Comparison of ENCODE assay signal across 7 mouse cellular contexts in the genomic region with DNA sequence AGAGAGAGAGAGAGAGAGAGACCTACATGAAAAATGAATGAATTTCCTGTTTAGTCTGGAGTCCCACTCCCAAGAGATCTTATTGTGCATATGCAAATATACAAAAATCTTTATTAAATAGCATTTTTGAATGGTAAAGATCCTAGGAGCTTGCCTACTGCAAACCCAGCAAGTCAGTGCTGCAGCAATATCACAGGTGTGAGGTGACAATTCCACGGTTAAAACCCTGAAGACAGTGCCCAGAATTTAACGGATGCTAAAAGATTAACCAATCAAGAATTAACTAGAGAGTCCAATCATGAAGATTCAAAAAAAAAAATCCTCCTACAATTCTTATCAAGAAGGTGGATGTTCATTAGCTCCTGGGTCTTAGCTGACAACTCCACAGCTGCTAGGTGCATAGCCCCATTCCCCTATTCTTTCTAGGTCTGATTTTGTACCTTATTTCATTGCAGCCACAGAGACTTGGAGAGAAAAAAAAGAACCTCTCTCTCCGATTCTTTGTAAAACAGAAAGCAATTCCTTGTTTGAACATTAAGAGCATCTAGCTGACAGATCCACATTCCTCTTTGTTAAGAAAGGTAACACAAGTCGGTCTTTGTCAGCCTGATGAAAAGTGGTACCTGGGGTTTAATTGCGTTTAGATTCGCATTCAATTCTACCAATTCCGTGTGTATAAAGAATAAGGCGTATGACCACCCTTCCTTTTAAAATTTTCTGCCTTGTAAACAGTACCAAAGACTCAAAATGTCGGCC. TPM values are rescaled to one million over a fixed set of nuclear protein-coding genes. Genes with fewer than 3 reads are reported as not detected.
A peak's percentile ranks its signal among the peaks of the same experiment; 100 is the strongest.
DNase-seq lines count a peak whose midpoint lies in the region; ATAC-seq and TF ChIP-seq lines count a peak whose summit lies in the region.

No protein-coding gene starts in this region.

- H3K27ac ChIP-seq in lung, postnatal 0 days (ENCODE audit: low read length): peak overlapping the region; percentile 92
- H3K27ac ChIP-seq in forebrain, embryonic 15.5 days (replicated peaks): peak overlapping the region; percentile 96
- no peak overlapping the region for H3K27ac ChIP-seq in liver, embryonic 11.5 days (ENCODE audit: low read depth, low read length)
- peak overlapping the region; percentile 80; the same call in 1 of the 2 replicates for H3K27ac ChIP-seq in stomach, postnatal 0 days (replicated peaks)

- H3K4me3 ChIP-seq in lung, postnatal 0 days (ENCODE audit: low read depth, low read length): peak overlapping the region; percentile 69
- H3K4me3 ChIP-seq in forebrain, embryonic 15.5 days: peak overlapping the region; percentile 86
- H3K4me3 ChIP-seq in liver, embryonic 11.5 days (ENCODE audit: low read depth, low read length): peak overlapping the region; percentile 48
- peak overlapping the region; percentile 66 for H3K4me3 ChIP-seq in stomach, postnatal 0 days (ENCODE audit: low read depth, low read length)

- ATAC-seq in lung, postnatal 0 days: no peak
- ATAC-seq in forebrain, embryonic 15.5 days (replicated peaks): no peak
- no peak for ATAC-seq in liver, embryonic 11.5 days (replicated peaks; ENCODE audit: low FRiP score)
- no peak for ATAC-seq in stomach, postnatal 0 days (ENCODE audit: low FRiP score, low TSS enrichment)

- WGBS in lung, postnatal 0 days: 23% methylated on average over 9 of the region's 9 CpGs
- WGBS in forebrain, embryonic 15.5 days: 18% methylated on average over 9 of the region's 9 CpGs
- WGBS in liver, embryonic 11.5 days: 52% methylated on average over 9 of the region's 9 CpGs
- 27% methylated on average over 9 of the region's 9 CpGs for WGBS in stomach, postnatal 0 days

- no peaks in the 10 kb centered on the region for H3K27me3 ChIP-seq in lung, postnatal 0 days (replicated peaks; ENCODE audit: insufficient read depth, low read length)
- H3K27me3 ChIP-seq in forebrain, embryonic 15.5 days: no peaks in the 10 kb centered on the region
- H3K27me3 ChIP-seq in liver, embryonic 11.5 days (replicated peaks; ENCODE audit: control insufficient read depth, insufficient read depth, low read length): peaks cover 4% of the 10 kb centered on the region
- H3K27me3 ChIP-seq in stomach, postnatal 0 days (ENCODE audit: control insufficient read depth, insufficient read depth, low read length): no peaks in the 10 kb centered on the region

- peak overlapping the region; percentile 79 for H3K9ac ChIP-seq in lung, postnatal 0 days (replicated peaks; ENCODE audit: low read depth)
- H3K9ac ChIP-seq in forebrain, embryonic 15.5 days (replicated peaks): peak overlapping the region; percentile 80
- H3K9ac ChIP-seq in liver, embryonic 11.5 days (ENCODE audit: low read depth, low read length): no peak overlapping the region
- peak overlapping the region; percentile 65 for H3K9ac ChIP-seq in stomach, postnatal 0 days (ENCODE audit: low read length)

- TF ChIP-seq CTCF in lung, postnatal 0 days (IDR thresholded peaks at IDR 0.05): no peak
- TF ChIP-seq CTCF in stomach, postnatal 0 days (IDR thresholded peaks at IDR 0.05; ENCODE audit: low read depth): no peak

- H3K4me1 ChIP-seq in lung, postnatal 0 days (ENCODE audit: insufficient read depth, low read depth, low read length): no peaks in the 10 kb centered on the region; the same call in 1 of the 2 replicates
- H3K4me1 ChIP-seq in forebrain, embryonic 15.5 days: peaks cover 8% of the 10 kb centered on the region; the same call in 1 of the 2 replicates
- no peaks in the 10 kb centered on the region for H3K4me1 ChIP-seq in liver, embryonic 11.5 days (replicated peaks; ENCODE audit: control insufficient read depth, insufficient read depth, low read length)
- H3K4me1 ChIP-seq in stomach, postnatal 0 days (replicated peaks; ENCODE audit: control insufficient read depth, insufficient read depth): no peaks in the 10 kb centered on the region

- no peaks in the 10 kb centered on the region for H3K36me3 ChIP-seq in lung, postnatal 0 days (ENCODE audit: insufficient read depth, low read length)
- H3K36me3 ChIP-seq in forebrain, embryonic 15.5 days: no peaks in the 10 kb centered on the region
- no peaks in the 10 kb centered on the region for H3K36me3 ChIP-seq in liver, embryonic 11.5 days (ENCODE audit: control insufficient read depth, insufficient read depth, low read length)
- H3K36me3 ChIP-seq in stomach, postnatal 0 days (ENCODE audit: control insufficient read depth, insufficient read depth, low read length): no peaks in the 10 kb centered on the region

- peak overlapping the region; percentile 79 for H3K4me2 ChIP-seq in lung, postnatal 0 days (replicated peaks; ENCODE audit: low read depth, low read length)
- H3K4me2 ChIP-seq in forebrain, embryonic 15.5 days (replicated peaks): peak overlapping the region; percentile 53
- H3K4me2 ChIP-seq in liver, embryonic 11.5 days: peak overlapping the region; percentile 76
- peak overlapping the region; percentile 66 for H3K4me2 ChIP-seq in stomach, postnatal 0 days (replicated peaks; ENCODE audit: low read depth)

- TF ChIP-seq EP300 in lung, postnatal 0 days (IDR thresholded peaks at IDR 0.05): no peak
- TF ChIP-seq EP300 in stomach, postnatal 0 days (optimal IDR thresholded peaks at IDR 0.05): no peak

- DNase-seq in lung, postnatal 0 days (ENCODE audit: low spot score): no peak
- no peak for DNase-seq in lung, postnatal 10 days
- no peak for DNase-seq in liver, embryonic 11.5 days (ENCODE audit: low spot score)
- no peak for DNase-seq in stomach, postnatal 0 days (ENCODE audit: low spot score)
- no peak for DNase-seq in left cerebral cortex, postnatal 10 days (ENCODE audit: extremely low spot score in 1 of 2, low spot score in 2 of 2)
- no peak for DNase-seq in frontal cortex, postnatal 36 days (ENCODE audit: low spot score in 2 of 2)

- no peaks in the 10 kb centered on the region for H3K9me3 ChIP-seq in lung, postnatal 0 days (ENCODE audit: low read length)
- H3K9me3 ChIP-seq in forebrain, embryonic 15.5 days: no peaks in the 10 kb centered on the region
- H3K9me3 ChIP-seq in liver, embryonic 11.5 days (ENCODE audit: control insufficient read depth, low read length): no peaks in the 10 kb centered on the region
- no peaks in the 10 kb centered on the region for H3K9me3 ChIP-seq in stomach, postnatal 0 days (ENCODE audit: control insufficient read depth, low read length)

- intact Hi-C loops in left cerebral cortex, postnatal 10 days (cut with DNase I): loop anchor here (5.0 kb wide), 1 partner anchor 189 kb away; no protein-coding TSS in a partner anchor

RNA-seq across cellular contexts. Expression of gene Cd200, which starts 1.0 kb away (rescaled TPM):
- 338 and 424 TPM in 2 replicates for polyA plus RNA-seq in lung, postnatal 0 days (2015; fragmentation: Nextera tagmentation; extraction: Ambion mirVana)
- polyA plus RNA-seq in forebrain, embryonic 15.5 days (2015; fragmentation: Nextera tagmentation; extraction: Ambion mirVana): 198 and 214 TPM in 2 replicates
- polyA plus RNA-seq in liver, embryonic 11.5 days (2014; fragmentation: Nextera tagmentation; extraction: Ambion mirVana): 2.5 and 3.0 TPM in 2 replicates
- 84.1 and 87.8 TPM in 2 replicates for polyA plus RNA-seq in stomach, postnatal 0 days (2015; fragmentation: Nextera tagmentation; extraction: Ambion mirVana)
- 100 to 1,000 TPM; 250 TPM for total RNA-seq in left cerebral cortex, postnatal 10 days (2021)

Comparison
In these comparisons a context has a peak if more than half of its experiments do, and no peak if none do; other contexts are left out.
1. RNA of gene Cd200, which starts 1.0 kb away (polyA plus RNA-seq): 338 to 424 TPM in lung, postnatal 0 days, 198 to 214 TPM in forebrain, embryonic 15.5 days and 84.1 to 87.8 TPM in stomach, postnatal 0 days; 2.5 to 3.0 TPM in liver, embryonic 11.5 days; every median in the first group is over 10 times any median in the second.
2. Peak in every context shown above with its lines, with median percentiles within 50 percentile points of each other: H3K4me2 ChIP-seq and H3K4me3 ChIP-seq.